Mouse (Mus musculus) liver, adult 2 months (tissue): Measurements from ENCODE around the gene 2610528J11Rik. TPM values are rescaled to one million over a fixed set of nuclear protein-coding genes. Genes with fewer than 3 reads are reported as not detected.

Experiments
- DNase-seq: peaks from one replicate; pipeline ENCODE4 v3.0.0-alpha.2; 2011; ENCODE audit warnings: low read depth, low spot score; ENCODE audit errors: extremely low read depth
- H3K27ac ChIP-seq: fragments of 200-500 bp; replicated peaks from 2 replicates; pipeline ENCODE4 v1.5.1; 2012; ENCODE audit warnings: low read depth, mild to moderate bottlenecking, control low read depth, inconsistent platforms, low read length; ENCODE audit not compliant: insufficient read depth
- H3K27me3 ChIP-seq: fragments of 200-500 bp; 2 replicates; pipeline ENCODE4 v1.6.1; 2012; ENCODE audit warnings: mild to moderate bottlenecking, moderate library complexity, low read length, inconsistent platforms; ENCODE audit not compliant: control insufficient read depth, insufficient read depth
- H3K36me3 ChIP-seq: fragments of 200-500 bp; 2 replicates; pipeline ENCODE4 v1.6.1; 2012; ENCODE audit warnings: low read length, inconsistent platforms; ENCODE audit not compliant: control insufficient read depth, insufficient read depth
- H3K4me1 ChIP-seq: fragments of 200-500 bp; 2 replicates; pipeline ENCODE4 v1.6.1; 2011; ENCODE audit warnings: low read length; ENCODE audit not compliant: control insufficient read depth, insufficient read depth
- H3K4me3 ChIP-seq: fragments of 200-500 bp; 2 replicates; pipeline ENCODE4 v1.5.1; 2011; ENCODE audit warnings: low read depth, mild to moderate bottlenecking, control low read depth, low read length, moderate library complexity; ENCODE audit not compliant: insufficient read depth
- H3K79me2 ChIP-seq: fragments of 200-500 bp; 2 replicates; pipeline ENCODE4 v1.6.1; 2012; ENCODE audit warnings: inconsistent platforms, mild to moderate bottlenecking, low read length, moderate library complexity; ENCODE audit not compliant: control insufficient read depth, insufficient read depth
- H3K9ac ChIP-seq: fragments of 200-500 bp; 2 replicates; pipeline ENCODE4 v1.6.1; 2012; ENCODE audit warnings: low read depth, mild to moderate bottlenecking, control low read depth, inconsistent platforms, low read length
- CTCF ChIP-seq: fragments of 200-500 bp; IDR thresholded peaks from 2 replicates; pipeline ENCODE4 v1.5.1; 2011; ENCODE audit warnings: low read depth, low read length, control low read depth
- POLR2A ChIP-seq: fragments of 200-500 bp; IDR thresholded peaks from 2 replicates; pipeline ENCODE4 v1.6.1; 2011; ENCODE audit warnings: low read length, control low read depth; ENCODE audit not compliant: insufficient read depth; ENCODE audit errors: extremely low read depth
- WGBS: fragments of 180-500 bp; shearing (Covaris S2); methylation state at CpG from one replicate; pipeline ENCODE4 v1.1.7; 2018; 5-methylcytosine and 5-hydroxymethylcytosine counted together
- polyA plus RNA-seq: library from polyadenylated mRNA; depleted of rRNA; stranded (reverse); fragments of >200 nt; gene quantifications from 2 replicates; pipeline ENCODE4 v1.2.3, GENCODE M21; 2012
- total RNA-seq: library from RNA; depleted of rRNA; stranded (reverse); fragments of >200 nt; gene quantifications from 2 replicates; pipeline ENCODE4 v1.2.3, GENCODE M21; 2014

2610528J11Rik gene
- total and polyA plus RNA-seq, 2 experiments, result 19.8 to 52.6 TPM

DNA sequence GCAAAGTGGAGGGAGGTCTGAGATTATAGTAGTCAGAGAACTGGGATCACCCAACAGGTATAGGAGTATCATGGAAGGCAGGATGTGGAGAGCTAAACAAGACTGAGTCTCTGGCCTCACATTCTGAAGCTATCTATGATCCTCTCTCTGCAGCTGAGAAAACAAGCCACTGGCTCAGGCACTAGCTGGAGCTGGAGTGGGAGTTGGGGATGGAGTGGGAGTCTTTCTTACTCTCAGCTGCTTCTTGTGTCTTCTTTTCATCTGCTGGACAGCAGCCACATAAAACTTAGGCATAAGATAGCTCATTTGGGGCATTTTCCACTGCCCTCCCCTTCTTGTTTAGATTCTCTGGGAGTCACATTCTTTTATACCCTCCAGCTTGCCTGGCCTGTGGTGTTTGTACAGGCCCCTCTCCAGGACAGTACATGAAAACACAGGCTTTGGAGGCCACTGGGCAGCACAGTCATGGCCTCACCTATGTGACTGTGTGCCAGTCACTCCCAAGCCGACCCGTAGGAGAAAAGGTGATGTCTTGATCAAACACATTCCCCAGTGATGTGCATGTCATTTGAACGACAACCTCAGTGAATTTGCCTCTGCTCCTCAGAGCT lies 26.3 kb downstream of the 2610528J11Rik start:
- TF ChIP-seq POLR2A (no peak), CTCF (no peak)

DNA sequence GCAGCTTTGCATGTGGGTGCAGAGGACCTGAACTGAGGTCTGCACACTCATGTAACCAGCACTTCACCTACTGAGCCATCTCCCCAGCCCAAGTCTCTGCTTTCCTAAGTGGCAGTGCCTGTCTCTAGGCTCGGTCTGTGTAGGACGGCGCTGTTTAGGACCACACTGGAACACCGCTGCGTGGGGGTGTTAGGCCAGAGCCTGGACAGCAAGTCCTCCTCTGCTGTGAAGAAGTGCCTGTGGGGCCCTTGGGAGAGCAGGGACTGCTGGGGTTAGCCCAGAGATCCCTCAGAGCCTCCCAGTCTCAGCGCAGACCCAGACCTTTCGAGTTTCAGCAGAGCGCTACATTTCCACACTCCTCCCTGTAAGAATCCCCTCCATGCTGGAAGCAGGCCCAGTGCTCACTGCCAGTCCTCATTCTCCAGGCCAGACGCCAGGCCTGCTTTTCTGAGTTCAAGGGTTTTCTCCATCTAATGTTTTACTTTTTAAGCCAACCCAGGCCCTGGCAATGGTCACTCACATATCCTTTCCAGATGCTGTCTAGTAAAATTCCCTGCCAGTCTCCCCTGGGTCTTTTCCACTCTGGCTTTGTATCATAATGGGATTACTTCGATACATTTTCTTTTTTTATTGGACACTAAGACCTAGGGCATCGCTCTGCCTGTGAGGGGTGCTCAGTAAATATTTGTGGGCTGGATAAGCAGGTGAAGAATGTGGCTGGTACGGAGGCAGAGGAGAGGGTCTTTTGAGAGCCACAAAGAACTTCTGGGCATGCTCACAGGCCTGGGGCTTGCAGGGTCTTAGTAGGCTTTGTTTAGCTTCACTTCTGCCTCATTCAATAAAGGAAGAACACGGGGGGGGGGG lies 37.5 kb downstream of the 2610528J11Rik start:
- Histone ChIP-seq H3K36me3 (no peaks in the 10 kb centered on the region), H3K79me2 (no peaks in the 10 kb centered on the region), H3K4me1 (no peaks in the 10 kb centered on the region), H3K27me3 (no peaks in the 10 kb centered on the region), H3K4me3 (no peak overlapping the region), H3K27ac (no peak overlapping the region), H3K9ac (no peak overlapping the region)
- DNase-seq, result no peak
- 81% methylated on average over 13 of the region's 13 CpGs for WGBS
- TF ChIP-seq POLR2A (no peak), CTCF (no peak)

More for the DNA sequence above, 26.3 kb downstream of the 2610528J11Rik start:
- 54% methylated on average over 3 of the region's 3 CpGs for WGBS
- Histone ChIP-seq H3K27me3 (no peaks in the 10 kb centered on the region), H3K36me3 (no peaks in the 10 kb centered on the region), H3K27ac (no peak overlapping the region), H3K4me3 (no peak overlapping the region), H3K79me2 (no peaks in the 10 kb centered on the region), H3K4me1 (no peaks in the 10 kb centered on the region), H3K9ac (no peak overlapping the region)
- DNase-seq, result no peak

DNA sequence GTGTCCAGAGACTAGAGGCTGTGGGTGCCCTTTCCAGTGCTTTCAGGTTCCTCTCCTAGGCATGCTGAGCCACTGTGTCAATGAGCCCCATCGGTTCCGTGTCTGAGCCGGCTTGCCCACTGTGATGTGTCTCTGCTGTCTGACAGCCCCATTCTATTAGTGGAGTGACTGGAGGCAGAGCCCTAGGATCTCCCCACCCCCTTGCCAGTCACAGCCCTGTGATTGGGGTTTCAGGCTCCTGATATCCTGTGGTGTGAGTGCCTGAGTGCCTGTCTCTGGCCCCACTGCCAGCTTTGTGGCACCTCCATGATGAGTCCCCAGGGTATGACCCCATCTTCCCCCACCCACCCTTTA lies 38.1 kb downstream of the 2610528J11Rik start:
- Histone ChIP-seq H3K79me2 (no peaks in the 10 kb centered on the region), H3K27me3 (no peaks in the 10 kb centered on the region), H3K36me3 (no peaks in the 10 kb centered on the region), H3K4me3 (no peak overlapping the region), H3K27ac (no peak overlapping the region), H3K4me1 (no peaks in the 10 kb centered on the region), H3K9ac (no peak overlapping the region)
- no peak for DNase-seq
- no peak for TF ChIP-seq CTCF
- no peak for TF ChIP-seq POLR2A
- 86% methylated on average over 3 of the region's 3 CpGs for WGBS

DNA sequence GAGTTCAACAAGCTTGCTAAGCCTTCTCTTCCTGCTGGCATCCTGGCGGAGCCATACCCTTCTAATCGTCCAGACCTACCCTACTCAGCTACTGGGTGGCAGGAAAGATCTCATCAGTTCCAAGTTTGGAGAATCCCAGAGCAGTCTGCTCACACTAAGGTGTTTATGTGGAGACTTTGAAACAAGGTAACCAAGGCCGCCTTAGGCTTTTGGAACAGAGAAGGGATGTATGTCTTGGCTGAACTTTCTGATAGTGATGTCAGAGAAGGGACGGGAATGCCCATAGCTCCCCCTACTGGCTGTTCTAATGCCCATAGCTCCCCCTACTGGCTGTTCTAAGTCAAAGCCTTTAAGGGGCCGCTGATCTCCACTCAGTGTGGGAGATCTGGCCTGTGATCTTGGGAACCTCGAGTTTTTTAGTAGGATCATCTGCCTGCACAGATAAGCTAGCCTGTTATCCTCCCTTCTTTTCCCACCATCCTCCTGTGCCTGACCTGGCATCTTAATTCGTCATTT lies 39.4 kb downstream of the 2610528J11Rik start:
- Histone ChIP-seq H3K27me3 (no peaks in the 10 kb centered on the region), H3K36me3 (no peaks in the 10 kb centered on the region), H3K79me2 (no peaks in the 10 kb centered on the region), H3K4me1 (no peaks in the 10 kb centered on the region), H3K27ac (no peak overlapping the region), H3K9ac (no peak overlapping the region), H3K4me3 (no peak overlapping the region)
- 30% methylated on average over 7 of the region's 7 CpGs for whole genome bisulfite sequencing
- peak; percentile 51 for DNase-seq
- TF ChIP-seq CTCF (peak; percentile 82), POLR2A (no peak)

DNA sequence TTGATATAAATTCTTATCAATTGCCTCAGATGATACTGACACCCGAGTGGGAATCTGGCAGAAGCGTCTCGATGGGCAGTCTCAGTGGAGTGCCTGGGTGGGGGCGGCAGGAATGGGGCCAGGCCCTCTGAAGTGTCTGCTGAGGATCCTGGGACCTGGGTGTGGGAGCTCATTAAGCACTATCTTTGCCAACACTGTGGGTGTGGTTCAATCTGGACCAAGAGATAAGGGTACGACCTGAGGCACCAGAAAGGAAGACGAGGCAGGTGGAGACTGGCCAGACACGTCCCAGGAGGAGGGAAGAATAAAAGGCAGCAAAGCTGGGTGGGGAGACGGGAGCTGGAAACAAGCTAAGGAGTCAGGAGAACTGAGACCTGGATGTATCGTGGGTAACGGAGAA lies 41.9 kb downstream of the 2610528J11Rik start:
- TF ChIP-seq CTCF (no peak), POLR2A (no peak)
- no peaks in the 10 kb centered on the region for H3K36me3 ChIP-seq
- no peak overlapping the region for H3K9ac ChIP-seq
- no peaks in the 10 kb centered on the region for H3K79me2 ChIP-seq
- WGBS, result 54% methylated on average over 10 of the region's 10 CpGs
- peaks cover 3% of the 10 kb centered on the region; the same call in 1 of the 2 replicates for H3K27me3 ChIP-seq
- no peaks in the 10 kb centered on the region for H3K4me1 ChIP-seq
- DNase-seq, result no peak
- no peak overlapping the region for H3K27ac ChIP-seq
- H3K4me3 ChIP-seq, result no peak overlapping the region
